Mouse (Mus musculus) kidney, adult 2 months (tissue): Measurements from ENCODE around the gene Porcn.

Source experiments
- CTCF ChIP-seq: fragments of 200-500 bp; conservative IDR thresholded peaks from 2 replicates; pipeline ENCODE4 v1.5.1; 2011; ENCODE audit warnings: low read depth, mild to moderate bottlenecking, control low read depth, low read length, moderate library complexity, mixed read lengths; ENCODE audit not compliant: insufficient read depth, insufficient read length
- POLR2A ChIP-seq: fragments of 200-500 bp; IDR thresholded peaks from one replicate; pipeline ENCODE4 v1.6.1; 2011; ENCODE audit warnings: low read depth, low read length, control low read depth

DNA sequence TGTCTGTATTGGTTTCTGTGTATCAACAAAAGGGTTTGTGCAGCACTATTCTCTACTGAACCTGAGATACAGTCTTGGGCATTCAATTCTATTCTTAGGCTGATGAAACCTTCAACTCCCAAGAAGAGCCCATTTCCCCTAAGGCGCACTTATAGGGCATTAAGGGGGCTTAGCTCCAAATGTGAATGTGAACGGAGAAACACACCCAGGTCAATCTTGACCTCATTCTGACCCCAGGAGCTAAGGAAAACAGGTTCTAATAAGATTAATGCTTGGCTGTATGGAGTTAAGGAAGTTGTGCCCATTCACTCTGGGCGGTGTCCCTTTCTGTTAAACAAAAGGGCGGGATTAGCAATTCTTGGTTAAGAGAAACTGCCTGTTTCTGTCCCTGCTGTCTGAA lies 899 bp upstream of the Porcn start:
- TF ChIP-seq CTCF: no peak
- no peak for TF ChIP-seq POLR2A
